Mouse (Mus musculus) hindbrain, postnatal 0 days (tissue): ENCODE data around the gene Rcsd1. TPM values are rescaled to one million over a fixed set of nuclear protein-coding genes. Genes with fewer than 3 reads are reported as not detected.
A peak's percentile ranks its signal among the peaks of the same experiment; 100 is the strongest.

Source experiments
- ATAC-seq: fragments of 200-750 bp; cut with Nextera tagmentation; 2 replicates; pipeline ENCODE4 v1.8.0; 2017; ENCODE audit warnings: mild to moderate bottlenecking, moderate TSS enrichment, moderate library complexity
- DNase-seq: peaks from one replicate; pipeline ENCODE4 v3.0.0-alpha.2; 2015; ENCODE audit warnings: low spot score
- H3K27ac ChIP-seq: fragments of 300-500 bp; sonication (generic); 2 replicates; pipeline ENCODE4 v1.5.1; 2014; ENCODE audit warnings: mild to moderate bottlenecking
- H3K27me3 ChIP-seq: fragments of 300-500 bp; sonication (generic); 2 replicates; pipeline ENCODE4 v1.6.1; 2014; ENCODE audit warnings: low read length, mixed read lengths; ENCODE audit not compliant: insufficient read depth
- H3K36me3 ChIP-seq: fragments of 300-500 bp; sonication (generic); 2 replicates; pipeline ENCODE4 v1.6.1; 2014; ENCODE audit warnings: low read length, mixed read lengths; ENCODE audit not compliant: insufficient read depth
- H3K4me1 ChIP-seq: fragments of 300-500 bp; sonication (generic); 2 replicates; pipeline ENCODE4 v1.6.1; 2014; ENCODE audit warnings: antibody characterized with exemption, low read length, mixed read lengths; ENCODE audit not compliant: insufficient read depth
- H3K4me2 ChIP-seq: fragments of 300-500 bp; sonication (generic); 2 replicates; pipeline ENCODE4 v1.6.1; 2014; ENCODE audit warnings: low read depth, mild to moderate bottlenecking, low read length, moderate library complexity, mixed read lengths
- H3K4me3 ChIP-seq: fragments of 300-500 bp; sonication (generic); 2 replicates; pipeline ENCODE4 v1.5.1; 2014; ENCODE audit warnings: low read length
- H3K9ac ChIP-seq: fragments of 300-500 bp; sonication (generic); replicated peaks from 2 replicates; pipeline ENCODE4 v1.6.1; 2014; ENCODE audit warnings: mild to moderate bottlenecking, low read length, moderate library complexity, mixed read lengths
- H3K9me3 ChIP-seq: fragments of 300-500 bp; sonication (generic); 2 replicates; pipeline ENCODE4 v1.6.1; 2016; ENCODE audit warnings: low read length, mixed read lengths
- CTCF ChIP-seq: IDR thresholded peaks from 2 replicates; pipeline ENCODE4 v1.5.1; 2016; ENCODE audit warnings: antibody characterized with exemption, control low read depth, low read depth
- whole genome bisulfite sequencing: fragments of 180-500 bp; shearing (Covaris S2); extraction: QIAGEN DNeasy Blood & Tissue Kit; methylation state at CpG from one replicate; pipeline ENCODE4 v1.1.7; 2014; 5-methylcytosine and 5-hydroxymethylcytosine counted together
- polyA plus RNA-seq: library from polyadenylated mRNA; unstranded; fragments of >200 nt; fragmentation: Nextera tagmentation; extraction: Ambion mirVana; gene quantifications from 2 replicates; pipeline ENCODE4 v1.2.1, GENCODE M21; 2015
- total RNA-seq: library from RNA; depleted of rRNA; stranded (reverse); fragments of >200 nt; gene quantifications from 2 replicates; pipeline ENCODE4 v1.2.3, GENCODE M21; 2014

Rcsd1 gene
- total and polyA plus RNA-seq, 2 experiments from 2014 or later = 6.0 to 9.2 TPM

- H3K9me3 ChIP-seq = no peaks in the 10 kb centered on the region
- peak within 1 kb of the TSS; percentile 96 for H3K27ac ChIP-seq
- peak within 1 kb of the TSS; percentile 79 for H3K4me2 ChIP-seq
- TF ChIP-seq CTCF = peak; percentile 41
- peaks cover 12% of the 10 kb centered on the region; the same call in 1 of the 2 replicates for H3K4me1 ChIP-seq
- ATAC-seq = peak; percentile 99
- H3K36me3 ChIP-seq = no peaks in the 10 kb centered on the region
- peak within 1 kb of the TSS; percentile 90 for H3K4me3 ChIP-seq
- no peaks in the 10 kb centered on the region for H3K27me3 ChIP-seq
- peak; percentile 99 for DNase-seq
- peak within 1 kb of the TSS; percentile 80 for H3K9ac ChIP-seq
- WGBS = under 1% methylated on average over 57 of the region's 73 CpGs
These were observed 75.2 kb downstream of the Rcsd1 start, which contains the start of gene Mpzl1 for GRCm38 (mm10) chr1:165634151-165634884. Mpzl1 (minus strand) TSS chr1:165634538.

- H3K27me3 ChIP-seq = no peaks in the 10 kb centered on the region
- H3K4me2 ChIP-seq = peak overlapping the region; percentile 79
- peaks cover 12% of the 10 kb centered on the region; the same call in 1 of the 2 replicates for H3K4me1 ChIP-seq
- no peaks in the 10 kb centered on the region for H3K36me3 ChIP-seq
- H3K4me3 ChIP-seq = peak overlapping the region; percentile 90
- H3K27ac ChIP-seq = 0 out of 2 replicates have a peak overlapping the region, but pooled peaks have one; percentile 96
- TF ChIP-seq CTCF = no peak
- H3K9ac ChIP-seq = peak overlapping the region; percentile 80
- no peaks in the 10 kb centered on the region for H3K9me3 ChIP-seq
- ATAC-seq (no peak), DNase-seq (no peak)
- WGBS = 2% methylated on average over 12 of the region's 12 CpGs
These were observed 76.2 kb downstream of the Rcsd1 start for GRCm38 (mm10) chr1:165633345-165633744.

- TF ChIP-seq CTCF = peak; percentile 22; the same call in 1 of the 2 replicates
- Histone ChIP-seq H3K4me1 (peaks cover 12% of the 10 kb centered on the region; the same call in 1 of the 2 replicates), H3K9me3 (no peaks in the 10 kb centered on the region), H3K27ac (no peak overlapping the region), H3K4me3 (no peak overlapping the region), H3K36me3 (no peaks in the 10 kb centered on the region), H3K27me3 (no peaks in the 10 kb centered on the region), H3K9ac (no peak overlapping the region), H3K4me2 (peak overlapping the region; percentile 21; the same call in 1 of the 2 replicates)
- ATAC-seq = no peak
- peak; percentile 38 for DNase-seq
- WGBS = 78% methylated on average over 8 of the region's 8 CpGs
These were observed 78.4 kb downstream of the Rcsd1 start for GRCm38 (mm10) chr1:165631136-165631535.

GRCm38 (mm10) chr1:165629975-165630374 is 79.6 kb downstream of the Rcsd1 start:
- ATAC-seq (no peak), DNase-seq (no peak)
- 35% methylated on average over 8 of the region's 8 CpGs for WGBS
- no peaks in the 10 kb centered on the region for H3K9me3 ChIP-seq
- no peak overlapping the region for H3K4me3 ChIP-seq
- H3K27me3 ChIP-seq = no peaks in the 10 kb centered on the region
- no peaks in the 10 kb centered on the region for H3K36me3 ChIP-seq
- H3K4me1 ChIP-seq = peaks cover 12% of the 10 kb centered on the region; the same call in 1 of the 2 replicates
- H3K9ac ChIP-seq = no peak overlapping the region
- H3K4me2 ChIP-seq = no peak overlapping the region
- peak overlapping the region; percentile 34; the same call in 1 of the 2 replicates for H3K27ac ChIP-seq
- TF ChIP-seq CTCF = no peak

GRCm38 (mm10) chr1:165628603-165629002 is 81.0 kb downstream of the Rcsd1 start:
- Histone ChIP-seq H3K4me3 (no peak overlapping the region), H3K27me3 (no peaks in the 10 kb centered on the region), H3K4me2 (no peak overlapping the region), H3K9me3 (no peaks in the 10 kb centered on the region), H3K27ac (no peak overlapping the region), H3K36me3 (no peaks in the 10 kb centered on the region), H3K9ac (no peak overlapping the region), H3K4me1 (peaks cover 12% of the 10 kb centered on the region; the same call in 1 of the 2 replicates)
- no peak for TF ChIP-seq CTCF
- ATAC-seq (no peak), DNase-seq (no peak)
- 88% methylated on average over 1 of the region's 1 CpGs for WGBS

GRCm38 (mm10) chr1:165625896-165626295 is 83.7 kb downstream of the Rcsd1 start:
- TF ChIP-seq CTCF = no peak
- no peak overlapping the region for H3K4me3 ChIP-seq
- 79% methylated on average over 5 of the region's 5 CpGs for WGBS
- ATAC-seq = no peak
- no peaks in the 10 kb centered on the region for H3K9me3 ChIP-seq
- H3K4me1 ChIP-seq = peaks cover 7% of the 10 kb centered on the region; the same call in 1 of the 2 replicates
- no peak overlapping the region for H3K9ac ChIP-seq
- no peak overlapping the region for H3K27ac ChIP-seq
- no peak overlapping the region for H3K4me2 ChIP-seq
- no peaks in the 10 kb centered on the region for H3K27me3 ChIP-seq
- H3K36me3 ChIP-seq = no peaks in the 10 kb centered on the region; the same call in 1 of the 2 replicates
- DNase-seq = no peak

- no peaks in the 10 kb centered on the region; the same call in 1 of the 2 replicates for H3K36me3 ChIP-seq
- no peak overlapping the region for H3K27ac ChIP-seq
- H3K4me3 ChIP-seq = no peak overlapping the region
- no peak overlapping the region for H3K9ac ChIP-seq
- no peaks in the 10 kb centered on the region for H3K27me3 ChIP-seq
- 88% methylated on average over 5 of the region's 5 CpGs for WGBS
- H3K9me3 ChIP-seq = no peaks in the 10 kb centered on the region
- DNase-seq = no peak
- peaks cover 2% of the 10 kb centered on the region; the same call in 1 of the 2 replicates for H3K4me1 ChIP-seq
- no peak overlapping the region for H3K4me2 ChIP-seq
- ATAC-seq = no peak
- no peak for TF ChIP-seq CTCF
These were observed 84.5 kb downstream of the Rcsd1 start for GRCm38 (mm10) chr1:165625058-165625457.
